Mouse (Mus musculus) liver, postnatal 0 days (tissue): ENCODE data around the gene Endov. TPM values are rescaled to one million over a fixed set of nuclear protein-coding genes. Genes with fewer than 3 reads are reported as not detected.

ENCODE experiments used
- ATAC-seq: fragments of 200-750 bp; cut with Nextera tagmentation; 2 replicates; pipeline ENCODE4 v1.8.0; 2017; ENCODE audit warnings: mild to moderate bottlenecking, moderate library complexity
- DNase-seq: peaks from one replicate; pipeline ENCODE4 v3.0.0-alpha.2; 2016
- H3K27ac ChIP-seq: fragments of 300-500 bp; sonication (generic); 2 replicates; pipeline ENCODE4 v1.5.1; 2014; ENCODE audit warnings: antibody characterized with exemption, moderate library complexity, mild to moderate bottlenecking, low read depth
- H3K27me3 ChIP-seq: fragments of 300-500 bp; sonication (generic); 2 replicates; pipeline ENCODE4 v1.6.1; 2014; ENCODE audit warnings: low read length, control low read depth, mixed read lengths; ENCODE audit not compliant: insufficient read depth
- H3K36me3 ChIP-seq: fragments of 300-500 bp; sonication (generic); replicated peaks from 2 replicates; pipeline ENCODE4 v1.6.1; 2014; ENCODE audit warnings: mild to moderate bottlenecking, control low read depth, low read length, moderate library complexity, mixed read lengths; ENCODE audit not compliant: insufficient read depth
- H3K4me1 ChIP-seq: fragments of 300-500 bp; sonication (generic); 2 replicates; pipeline ENCODE4 v1.6.1; 2014; ENCODE audit warnings: antibody characterized with exemption, mild to moderate bottlenecking, control low read depth; ENCODE audit not compliant: insufficient read depth
- H3K4me2 ChIP-seq: fragments of 300-500 bp; sonication (generic); 2 replicates; pipeline ENCODE4 v1.6.1; 2014; ENCODE audit warnings: low read depth, mild to moderate bottlenecking, low read length, moderate library complexity, mixed read lengths
- H3K4me3 ChIP-seq: fragments of 300-500 bp; sonication (generic); 2 replicates; pipeline ENCODE4 v1.5.1; 2014; ENCODE audit warnings: low read depth, low read length
- H3K9ac ChIP-seq: fragments of 300-500 bp; sonication (generic); replicated peaks from 2 replicates; pipeline ENCODE4 v1.6.1; 2014; ENCODE audit warnings: mild to moderate bottlenecking, moderate library complexity
- H3K9me3 ChIP-seq: fragments of 300-500 bp; sonication (generic); 2 replicates; pipeline ENCODE4 v1.6.1; 2016; ENCODE audit warnings: mild to moderate bottlenecking, control low read depth, low read length, mixed read lengths
- CTCF ChIP-seq: sonication (generic); IDR thresholded peaks from 2 replicates; pipeline ENCODE4 v1.5.1; 2016; ENCODE audit warnings: antibody characterized with exemption, low read depth
- EP300 ChIP-seq: IDR thresholded peaks from 2 replicates; pipeline ENCODE4 v1.6.1; 2016; ENCODE audit warnings: antibody characterized with exemption, low read depth, mild to moderate bottlenecking
- WGBS: fragments of 180-500 bp; shearing (Covaris S2); extraction: QIAGEN DNeasy Blood & Tissue Kit; methylation state at CpG from one replicate; pipeline ENCODE4 v1.1.7; 2014; ENCODE audit not compliant: insufficient replicate concordance; 5-methylcytosine and 5-hydroxymethylcytosine counted together
- polyA plus RNA-seq: library from polyadenylated mRNA; unstranded; fragments of >200 nt; fragmentation: Nextera tagmentation; extraction: Ambion mirVana; gene quantifications from 2 replicates; pipeline ENCODE4 v1.2.1, GENCODE M21; 2015

The Endov gene
- polyA plus RNA-seq, 1 experiment from 2014 or later: 6.4 TPM

GRCm38 (mm10) chr11:119543816-119544517 is 52.8 kb downstream of the Endov start:
- 45% methylated on average over 16 of the region's 16 CpGs for WGBS
- Histone ChIP-seq H3K27ac (no peak overlapping the region), H3K9ac (no peak overlapping the region), H3K4me1 (peaks cover 23% of the 10 kb centered on the region), H3K4me2 (no peak overlapping the region), H3K36me3 (no peaks in the 10 kb centered on the region), H3K9me3 (no peaks in the 10 kb centered on the region), H3K27me3 (peaks cover 74% of the 10 kb centered on the region), H3K4me3 (no peak overlapping the region)
- TF ChIP-seq EP300: no peak
- no peak for TF ChIP-seq CTCF
- no peak for DNase-seq
- ATAC-seq: no peak

- Histone ChIP-seq H3K4me1 (peaks cover 30% of the 10 kb centered on the region), H3K9me3 (no peaks in the 10 kb centered on the region), H3K9ac (no peak overlapping the region), H3K4me3 (no peak overlapping the region), H3K27me3 (peaks cover 80% of the 10 kb centered on the region), H3K4me2 (no peak overlapping the region), H3K27ac (no peak overlapping the region), H3K36me3 (no peaks in the 10 kb centered on the region)
- no peak for ATAC-seq
- TF ChIP-seq EP300: no peak
- TF ChIP-seq CTCF: no peak
- 75% methylated on average over 15 of the region's 15 CpGs for WGBS
- DNase-seq: no peak
Observed at GRCm38 (mm10) chr11:119544518-119545105, 53.5 kb downstream of the Endov start.

GRCm38 (mm10) chr11:119545281-119545680 is 54.1 kb downstream of the Endov start:
- ATAC-seq (no peak), DNase-seq (no peak)
- Histone ChIP-seq H3K27ac (no peak overlapping the region), H3K9me3 (no peaks in the 10 kb centered on the region), H3K4me1 (peaks cover 31% of the 10 kb centered on the region), H3K9ac (no peak overlapping the region), H3K27me3 (peaks cover 82% of the 10 kb centered on the region), H3K4me2 (no peak overlapping the region), H3K36me3 (no peaks in the 10 kb centered on the region), H3K4me3 (no peak overlapping the region)
- TF ChIP-seq CTCF (no peak), EP300 (no peak)
- 32% methylated on average over 3 of the region's 3 CpGs for WGBS

GRCm38 (mm10) chr11:119545741-119546495 is 54.8 kb downstream of the Endov start:
- Histone ChIP-seq H3K4me2 (no peak overlapping the region), H3K36me3 (no peaks in the 10 kb centered on the region), H3K4me3 (no peak overlapping the region), H3K4me1 (peaks cover 31% of the 10 kb centered on the region), H3K27ac (no peak overlapping the region), H3K27me3 (peaks cover 83% of the 10 kb centered on the region), H3K9ac (no peak overlapping the region), H3K9me3 (no peaks in the 10 kb centered on the region)
- no peak for DNase-seq
- 7% methylated on average over 10 of the region's 10 CpGs for WGBS
- no peak for ATAC-seq
- TF ChIP-seq CTCF (peak; percentile 28), EP300 (no peak)

GRCm38 (mm10) chr11:119546496-119547182 is 55.5 kb downstream of the Endov start:
- no peak overlapping the region for H3K27ac ChIP-seq
- H3K9ac ChIP-seq: no peak overlapping the region
- H3K36me3 ChIP-seq: no peaks in the 10 kb centered on the region
- H3K4me1 ChIP-seq: peaks cover 31% of the 10 kb centered on the region
- no peaks in the 10 kb centered on the region for H3K9me3 ChIP-seq
- TF ChIP-seq EP300: no peak
- TF ChIP-seq CTCF: no peak
- no peak for ATAC-seq
- peak overlapping the region; percentile 79 for H3K4me2 ChIP-seq
- WGBS: 3% methylated on average over 42 of the region's 46 CpGs
- peak overlapping the region; percentile 51 for H3K4me3 ChIP-seq
- H3K27me3 ChIP-seq: peaks cover 78% of the 10 kb centered on the region
- no peak for DNase-seq
